Mouse (Mus musculus) liver, postnatal 0 days (tissue): ENCODE measurements around the gene Gstm5.

Experiments used
- CTCF ChIP-seq: sonication (generic); IDR thresholded peaks from 2 replicates; pipeline ENCODE4 v1.5.1; 2016; ENCODE audit warnings: antibody characterized with exemption, low read depth
- EP300 ChIP-seq: IDR thresholded peaks from 2 replicates; pipeline ENCODE4 v1.6.1; 2016; ENCODE audit warnings: antibody characterized with exemption, low read depth, mild to moderate bottlenecking

- TF ChIP-seq CTCF (no peak), EP300 (no peak)
Measured at GRCm38 (mm10) chr3:107887674-107888495, 7.7 kb upstream of the Gstm5 start.
